Mouse (Mus musculus) cerebellum, postnatal 36 days (tissue): ENCODE data around the gene Hnrnpa0.
A peak's percentile ranks its signal among the peaks of the same experiment; 100 is the strongest.
"Not testable (repeated sequence)": the region's sequence is repeated elsewhere in the genome, so short reads cannot be mapped to it uniquely, and the experiment has no call there.

Experiments used
- DNase-seq, 2 experiments: peaks; one replicate each; pipeline ENCODE4 v3.0.0; 2021 to 2022; ENCODE audit warnings: mixed read lengths in 2 of 2

The Hnrnpa0 gene

GRCm38 (mm10) chr13:58128396-58128767 is at the start of gene Hnrnpa0:
TSS of gene Hnrnpa0 (minus strand) at chr13:58128556.
- DNase-seq = peak; percentile 95 to 96

DNA sequence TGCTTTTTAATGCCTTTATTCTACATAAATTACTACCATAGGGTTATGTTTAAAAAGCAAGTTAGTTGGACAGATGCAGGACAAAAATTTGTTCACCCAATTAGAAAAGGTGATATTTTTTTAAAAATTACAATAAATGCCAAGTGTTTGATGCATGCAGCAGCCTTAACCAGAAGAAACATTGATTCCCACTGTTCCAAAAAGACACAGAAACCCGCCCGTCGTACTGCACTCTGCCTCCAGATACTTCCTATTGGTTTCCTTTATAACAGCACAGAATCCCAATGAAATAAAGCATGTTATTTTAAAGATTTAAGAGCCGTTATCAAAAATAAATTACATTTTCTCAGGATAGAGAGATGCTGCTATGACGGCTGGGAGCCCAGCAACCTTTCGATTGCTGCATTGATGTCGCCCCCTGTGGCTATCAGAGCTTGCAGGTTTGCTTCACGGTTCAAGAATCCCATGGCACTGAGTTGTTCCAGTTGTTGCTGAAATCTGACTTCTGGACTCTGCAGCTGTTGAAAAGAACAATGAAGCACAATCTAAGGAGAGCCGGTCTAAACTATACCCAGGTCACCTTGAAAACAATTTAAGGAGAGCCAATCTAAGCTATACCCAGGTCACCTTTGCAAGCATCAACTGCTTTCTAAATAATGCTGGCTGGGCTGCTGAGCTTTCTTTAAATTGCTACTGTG is 49.3 kb upstream of the Hnrnpa0 start:
- peak; percentile 92 to 99 for DNase-seq

DNA sequence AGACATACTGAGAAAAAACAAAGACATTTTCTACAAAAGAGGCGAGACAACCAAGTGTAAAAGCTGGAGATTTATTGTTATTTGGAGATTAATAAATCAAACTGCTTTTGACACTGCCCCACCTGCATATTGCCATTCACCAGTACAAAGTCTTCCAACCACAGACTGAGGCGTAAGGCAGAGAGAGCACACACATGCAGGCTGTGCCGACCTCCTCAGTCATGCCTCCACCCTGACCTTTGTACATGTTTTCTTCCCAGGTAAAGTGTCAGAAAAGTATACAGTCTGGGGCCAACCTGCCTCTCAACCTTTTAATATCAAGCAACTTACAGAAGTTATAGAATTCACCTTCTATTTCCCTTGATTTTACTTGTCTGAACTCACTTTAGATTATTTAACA is 47.7 kb upstream of the Hnrnpa0 start:
- DNase-seq = no peak

DNA sequence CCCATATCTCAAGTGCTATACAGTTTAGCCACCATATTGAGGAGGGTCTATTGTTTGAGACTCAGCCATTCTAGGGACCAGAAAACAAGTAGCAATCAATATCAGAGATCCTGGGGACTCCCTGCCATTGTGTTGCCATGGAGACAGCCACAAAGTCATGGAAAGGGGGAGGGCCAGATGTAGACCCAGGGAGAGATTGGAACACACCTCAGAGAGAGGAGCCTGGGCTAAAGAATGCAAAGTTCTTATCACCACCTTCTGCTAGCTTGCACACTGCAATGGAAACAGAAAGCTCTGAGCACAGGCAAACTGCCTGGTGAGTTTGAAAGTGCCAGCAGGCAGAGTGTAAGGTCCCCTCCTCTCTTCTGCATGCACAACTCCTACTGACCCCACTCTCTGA is 39.8 kb upstream of the Hnrnpa0 start:
- DNase-seq = no peak

GRCm38 (mm10) chr13:58163343-58163742 is 35.0 kb upstream of the Hnrnpa0 start:
- DNase-seq = no peak

GRCm38 (mm10) chr13:58160761-58161160 is 32.4 kb upstream of the Hnrnpa0 start:
- DNase-seq = no peak

- DNase-seq = peak; percentile 88 to 92
Measured at GRCm38 (mm10) chr13:58158099-58158912, 29.9 kb upstream of the Hnrnpa0 start.

DNA sequence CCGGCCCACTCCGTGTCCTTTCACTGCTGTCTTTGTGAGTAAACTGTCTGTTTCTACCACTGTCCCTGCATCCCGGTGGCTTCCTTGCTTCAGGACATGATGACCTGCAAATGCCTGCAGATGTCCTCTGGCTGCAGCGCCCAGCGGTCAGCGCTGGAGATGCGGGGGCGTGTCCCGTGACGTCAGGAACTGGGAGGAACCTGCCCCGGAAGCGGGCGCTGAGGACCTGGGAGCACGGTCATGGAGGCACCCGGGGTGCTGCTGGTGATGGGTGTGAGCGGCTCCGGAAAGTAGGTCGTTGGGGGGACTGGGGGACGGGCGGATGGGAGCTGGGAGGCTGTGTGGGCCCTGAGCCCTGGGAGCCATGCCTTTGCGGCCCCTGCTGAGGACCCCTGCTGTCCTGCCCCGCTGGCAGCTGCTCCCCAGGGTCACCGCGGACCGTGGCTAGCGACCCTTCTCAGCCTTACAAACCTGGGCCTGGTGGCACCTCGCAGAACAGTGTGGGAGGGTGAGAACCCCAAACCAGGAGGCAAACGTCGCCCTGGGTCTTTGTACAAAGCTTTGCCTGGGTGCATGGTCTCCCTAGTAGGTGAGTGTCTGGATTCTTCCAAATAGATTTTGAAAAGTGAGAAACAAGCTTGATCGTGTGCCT is 29.2 kb upstream of the Hnrnpa0 start, which contains the start of gene Idnk:
TSS of gene Idnk (plus strand) at position 203 of the 652 bp plus-strand sequence.
- DNase-seq = peak; percentile 77 to 86

- peak in 1 of 2 experiments; percentile 32 for DNase-seq
Measured at GRCm38 (mm10) chr13:58157036-58157435, 28.7 kb upstream of the Hnrnpa0 start.

- no peak for DNase-seq
Measured at GRCm38 (mm10) chr13:58156031-58156430, 27.7 kb upstream of the Hnrnpa0 start.

GRCm38 (mm10) chr13:58150442-58150841 is 22.1 kb upstream of the Hnrnpa0 start:
- no peak for DNase-seq

DNA sequence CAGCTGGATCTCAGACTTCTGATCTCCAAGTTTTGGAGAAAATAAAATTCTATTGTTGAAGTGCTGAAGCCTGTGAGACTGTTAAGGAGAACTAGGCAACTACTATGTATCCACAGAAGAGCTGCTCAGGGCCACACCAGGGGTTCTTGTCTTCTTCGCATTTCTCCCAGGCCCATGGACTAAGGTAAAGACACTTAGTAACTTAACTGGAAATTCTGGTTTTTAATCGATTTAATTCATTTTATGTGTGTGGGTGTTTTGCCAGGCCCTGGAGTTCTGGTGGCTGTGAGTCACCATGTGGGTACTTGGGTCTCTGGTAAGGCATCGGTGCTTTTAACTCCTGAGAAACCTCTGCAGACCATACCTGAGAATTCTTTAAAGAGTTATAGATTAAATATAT is 21.3 kb upstream of the Hnrnpa0 start:
- DNase-seq = no peak

GRCm38 (mm10) chr13:58149033-58149558 is 20.7 kb upstream of the Hnrnpa0 start:
- peak in 1 of 2 experiments; percentile 18 for DNase-seq

DNA sequence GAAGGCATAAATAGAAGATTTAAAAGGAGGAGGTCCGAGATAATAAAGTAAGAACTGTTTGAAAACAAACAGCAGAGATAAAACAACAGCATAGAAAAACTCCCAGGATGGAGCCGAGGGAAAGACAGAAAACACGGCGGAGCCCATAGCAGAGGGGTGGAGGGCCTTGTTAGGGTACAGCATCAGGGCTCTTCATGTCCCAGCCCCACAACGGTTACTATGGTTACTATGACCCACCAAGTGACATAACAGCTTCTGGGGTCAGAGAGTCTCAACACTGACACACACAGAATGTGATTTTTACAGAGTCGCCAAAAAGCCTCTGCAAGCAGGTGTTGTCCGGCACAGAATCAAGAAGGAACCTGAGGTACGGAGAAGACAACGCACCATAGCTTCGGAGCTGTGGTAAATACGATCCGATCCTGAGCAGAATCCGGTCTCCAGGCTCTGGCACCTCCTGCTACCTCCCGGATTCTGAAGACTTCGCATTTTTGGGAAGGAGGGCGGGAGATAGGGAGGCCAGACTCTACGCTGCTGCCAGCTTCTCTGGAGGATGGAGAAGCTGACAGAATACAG is 20.0 kb upstream of the Hnrnpa0 start:
- DNase-seq = peak; percentile 53 to 58

GRCm38 (mm10) chr13:58147760-58148159 is 19.4 kb upstream of the Hnrnpa0 start:
- no peak for DNase-seq

DNA sequence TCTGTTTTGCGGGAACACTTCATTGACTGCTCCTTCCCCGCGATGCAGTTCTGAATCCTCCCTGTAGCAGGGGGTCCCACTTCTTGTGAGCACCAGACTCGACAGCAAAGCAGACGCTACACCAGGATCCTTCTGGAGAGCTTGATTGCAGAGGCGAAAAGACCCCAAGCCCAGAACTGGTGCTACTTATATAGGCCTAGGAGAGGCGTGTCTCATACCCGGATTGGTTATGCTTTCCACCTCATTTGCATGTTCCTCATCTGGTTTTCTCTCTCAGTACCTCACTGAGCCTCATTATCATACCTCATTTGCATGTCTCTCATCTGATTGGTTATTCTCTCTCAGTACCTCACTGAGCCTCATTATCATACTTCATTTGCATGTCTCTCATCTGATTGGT is 18.2 kb upstream of the Hnrnpa0 start:
- DNase-seq = not testable (repeated sequence)

GRCm38 (mm10) chr13:58131692-58132091 is 3.3 kb upstream of the Hnrnpa0 start:
- DNase-seq = no peak

GRCm38 (mm10) chr13:58129687-58130246 is 1.4 kb upstream of the Hnrnpa0 start:
- no peak for DNase-seq

GRCm38 (mm10) chr13:58128768-58129671 is 664 bp upstream of the Hnrnpa0 start:
- peak; percentile 96 to 98 for DNase-seq

DNA sequence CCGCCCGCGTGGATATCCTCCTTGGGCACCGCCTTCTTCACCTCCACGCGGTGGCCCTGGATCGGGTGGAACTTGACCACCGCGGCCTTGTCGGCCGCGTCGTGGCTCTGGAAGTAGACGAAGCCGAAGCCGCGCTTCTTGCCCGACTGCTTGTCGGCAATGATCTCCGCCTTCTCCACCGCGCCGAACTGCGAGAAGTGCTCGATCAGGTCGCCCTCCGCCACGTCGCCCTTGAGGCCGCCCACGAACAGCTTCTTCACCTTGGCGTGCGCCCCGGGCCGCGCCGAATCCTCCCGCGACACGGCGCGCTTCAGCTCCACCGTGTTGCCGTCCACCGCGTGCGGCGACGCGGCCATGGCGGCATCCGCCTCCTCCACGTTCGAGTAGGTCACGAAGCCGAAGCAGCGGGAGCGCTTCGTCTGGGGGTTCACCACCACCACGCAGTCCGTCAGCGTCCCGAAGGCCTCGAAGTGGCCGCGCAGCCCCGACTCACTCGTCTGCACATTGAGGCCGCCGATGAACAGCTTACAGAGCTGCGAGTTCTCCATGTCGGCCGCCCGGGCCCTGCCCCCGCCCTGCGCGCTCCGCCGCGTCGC is 492 bp downstream of the Hnrnpa0 start:
- DNase-seq = peak in 1 of 2 experiments; percentile 76
